Mouse (Mus musculus) adipose tissue, adult 10 weeks (tissue): Measurements from ENCODE around the gene Cdx2. TPM values are rescaled to one million over a fixed set of nuclear protein-coding genes. Genes with fewer than 3 reads are reported as not detected.

Experiments used
- polyA plus RNA-seq: library from polyadenylated mRNA; stranded (reverse); fragments of 350-450 nt; fragmentation: Illumina TruSeq; extraction: RNeasy Lipid Tissue Mini Kit (QIAGEN cat#74804); gene quantifications from one replicate; pipeline ENCODE4 v1.2.3, GENCODE M21; 2014; ENCODE audit warnings: low read depth, low replicate concordance

Gene Cdx2
- 0.21 TPM for polyA plus RNA-seq

DNA sequence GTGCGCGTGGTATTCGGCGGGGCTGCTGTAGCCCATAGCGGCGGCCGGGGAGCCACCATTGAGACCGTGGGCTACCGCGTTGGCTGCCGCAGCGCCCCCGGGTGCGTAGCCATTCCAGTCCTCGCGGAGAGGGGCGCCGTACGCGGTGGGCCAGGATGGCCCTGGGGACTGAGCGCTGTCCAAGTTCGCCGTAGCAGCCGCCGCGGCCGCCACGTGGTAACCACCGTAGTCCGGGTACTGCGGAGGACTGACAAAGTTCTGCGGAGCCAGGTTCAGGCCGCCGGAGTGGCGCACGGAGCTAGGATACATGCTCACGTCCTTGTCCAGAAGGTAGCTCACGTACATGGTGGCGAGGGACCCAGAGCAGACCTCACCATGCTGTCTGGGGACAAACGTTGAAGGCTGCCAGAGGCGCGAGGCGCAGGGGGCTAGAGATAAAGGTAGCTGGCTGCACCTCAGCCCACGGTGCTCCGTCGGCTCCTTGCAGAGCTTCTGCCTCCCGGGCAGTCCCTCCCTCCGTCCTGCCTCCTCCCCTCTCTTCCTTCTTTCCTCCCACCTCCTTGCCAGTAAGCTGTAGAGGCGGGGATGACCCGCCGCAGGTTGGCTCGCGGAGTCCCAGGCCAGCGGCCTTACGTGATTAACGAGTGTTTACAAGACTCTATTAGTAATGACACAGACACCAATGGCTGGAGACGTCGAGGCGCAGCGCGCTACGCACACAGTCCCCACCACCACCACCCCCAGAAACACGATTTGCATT is at the start of gene Cdx2:
TSS of gene Cdx2 (minus strand) at position 633 of the 760 bp plus-strand sequence.

DNA sequence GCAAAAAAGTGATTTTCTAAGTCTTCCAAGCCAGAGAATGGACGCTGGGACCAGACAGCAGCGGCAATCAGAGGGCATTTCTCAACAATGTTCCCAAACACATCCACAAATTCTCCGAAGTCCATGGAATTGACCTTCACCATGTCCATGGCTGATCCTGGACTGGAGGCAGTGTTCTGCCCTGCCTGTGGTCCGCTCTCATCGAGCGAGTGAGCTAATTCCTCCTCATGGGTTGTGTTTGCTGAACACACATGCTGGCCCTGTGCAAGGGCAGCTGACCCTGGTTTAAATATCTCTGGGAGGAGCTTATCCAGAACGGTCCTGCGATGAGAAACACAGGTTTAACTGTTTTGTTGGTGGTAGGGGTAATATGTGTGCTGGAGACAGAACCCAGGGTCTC is 15.1 kb upstream of the Cdx2 start, which contains the start of gene Urad:
TSS of gene Urad (minus strand) at position 258 of the 400 bp plus-strand sequence.

DNA sequence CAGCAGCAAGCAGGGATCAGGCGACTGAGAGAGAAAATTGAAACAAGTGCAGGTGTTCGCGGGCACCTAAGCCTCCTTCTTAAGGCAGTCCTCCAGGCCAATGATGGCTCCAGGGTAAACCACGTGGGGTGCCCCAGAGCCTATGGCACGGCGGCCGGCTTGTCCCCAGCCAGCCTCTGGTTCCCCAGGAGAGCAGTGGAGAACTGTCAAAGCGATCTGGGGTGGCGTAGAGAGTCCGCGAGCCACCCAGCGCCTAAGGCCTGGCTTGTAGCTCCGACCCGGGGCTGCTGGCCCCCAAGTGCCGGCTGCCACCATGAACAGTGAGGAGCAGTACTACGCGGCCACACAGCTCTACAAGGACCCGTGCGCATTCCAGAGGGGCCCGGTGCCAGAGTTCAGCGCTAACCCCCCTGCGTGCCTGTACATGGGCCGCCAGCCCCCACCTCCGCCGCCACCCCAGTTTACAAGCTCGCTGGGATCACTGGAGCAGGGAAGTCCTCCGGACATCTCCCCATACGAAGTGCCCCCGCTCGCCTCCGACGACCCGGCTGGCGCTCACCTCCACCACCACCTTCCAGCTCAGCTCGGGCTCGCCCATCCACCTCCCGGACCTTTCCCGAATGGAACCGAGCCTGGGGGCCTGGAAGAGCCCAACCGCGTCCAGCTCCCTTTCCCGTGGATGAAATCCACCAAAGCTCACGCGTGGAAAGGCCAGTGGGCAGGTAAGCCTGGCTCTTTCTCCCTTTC is 37.0 kb downstream of the Cdx2 start, which contains the start of gene Pdx1:
TSS of gene Pdx1 (plus strand) at position 34 of the 747 bp plus-strand sequence.

Other genes starting within 250 kb of the Cdx2 start
- 12.5 TPM for gene Lnx2, start 230.7 kb downstream of the Cdx2 start, polyA plus RNA-seq
- 136 TPM for gene Polr1d, start 230.2 kb downstream of the Cdx2 start, polyA plus RNA-seq
- gene Gsx1, start 118.6 kb downstream of the Cdx2 start, polyA plus RNA-seq = not detected
- not detected for gene Pdx1, start 37.3 kb downstream of the Cdx2 start, polyA plus RNA-seq
- gene Urad, start 15.2 kb upstream of the Cdx2 start, polyA plus RNA-seq = not detected
- 0.82 TPM for gene Flt3, start 93.2 kb upstream of the Cdx2 start, polyA plus RNA-seq
- 45.7 TPM for gene Pan3, start 122.9 kb upstream of the Cdx2 start, polyA plus RNA-seq